Mouse (Mus musculus) yolk sac, embryonic 10.5 days (tissue): Measurements from ENCODE around the gene Jmjd4.

Source experiments
- DNase-seq: peaks from one replicate; pipeline ENCODE4 v3.0.0-alpha.2; 2017; ENCODE audit warnings: low spot score

Gene Jmjd4

DNA sequence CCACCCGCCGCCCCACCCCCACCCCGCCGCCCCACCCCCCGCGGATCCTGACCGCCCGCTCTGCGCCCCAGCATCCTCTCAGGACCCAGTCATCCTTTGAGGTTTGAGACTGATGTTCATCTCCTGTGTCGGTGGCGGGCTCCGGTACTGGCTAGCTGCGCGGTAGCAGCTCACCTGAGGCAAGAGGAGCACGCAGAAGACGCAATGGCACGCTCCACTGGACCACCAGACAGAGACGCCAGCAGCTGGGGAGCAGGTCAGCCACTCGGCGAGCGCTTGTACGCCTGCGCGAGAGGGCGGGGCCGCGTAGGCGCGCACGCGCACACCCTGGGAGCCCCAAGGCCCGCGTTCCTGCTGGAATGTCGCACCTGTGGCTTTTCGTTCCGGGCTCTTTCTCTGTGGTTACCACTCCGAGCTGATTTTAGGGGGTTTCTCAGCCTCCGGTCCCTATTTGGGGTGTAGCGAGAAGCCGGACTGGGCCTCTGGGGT, at the start of gene Jmjd4:
Gene Jmjd4, plus strand, starts transcription at position 305 of the 489 bp plus-strand sequence.
- peak; percentile 92 for DNase-seq

DNA sequence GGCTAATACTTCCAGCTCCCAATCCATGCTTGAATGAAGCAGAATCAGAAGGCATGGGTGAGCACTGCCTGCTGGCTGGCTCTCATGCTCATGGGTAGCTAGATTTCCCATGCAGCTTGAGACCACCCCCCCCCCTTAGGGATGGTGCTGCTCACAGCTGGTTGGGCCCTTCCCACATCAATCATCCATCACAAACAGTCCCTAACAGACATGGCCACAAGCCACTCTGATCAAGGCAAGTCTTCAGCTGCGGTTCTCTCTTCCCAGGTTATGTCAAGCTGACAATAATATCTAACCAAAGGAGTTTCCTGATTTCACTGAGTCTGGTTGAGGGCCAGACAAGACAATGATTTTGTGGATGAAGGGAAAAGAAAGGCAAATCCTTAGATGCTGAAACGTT, 49.0 kb upstream of the Jmjd4 start:
- no peak for DNase-seq

DNA sequence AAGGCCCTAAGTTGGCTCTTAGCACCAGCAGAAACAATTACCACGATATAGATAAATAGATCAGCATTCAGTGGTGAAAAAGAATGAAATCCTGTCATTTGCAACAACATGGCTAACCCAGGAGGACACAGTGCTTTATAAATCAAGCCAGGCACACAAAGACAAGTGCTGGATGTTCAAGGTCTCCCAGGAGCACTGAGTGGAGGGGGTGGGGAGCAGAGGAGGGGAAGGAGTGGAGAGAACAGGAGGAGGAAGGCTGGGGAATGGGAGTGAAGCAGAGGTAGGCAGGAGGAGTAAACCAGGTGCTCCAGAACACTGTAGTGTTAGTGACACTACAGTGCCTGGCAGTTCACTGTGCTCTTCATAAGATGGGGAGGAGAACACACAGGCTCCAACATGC, 44.1 kb upstream of the Jmjd4 start:
- DNase-seq, result no peak

DNA sequence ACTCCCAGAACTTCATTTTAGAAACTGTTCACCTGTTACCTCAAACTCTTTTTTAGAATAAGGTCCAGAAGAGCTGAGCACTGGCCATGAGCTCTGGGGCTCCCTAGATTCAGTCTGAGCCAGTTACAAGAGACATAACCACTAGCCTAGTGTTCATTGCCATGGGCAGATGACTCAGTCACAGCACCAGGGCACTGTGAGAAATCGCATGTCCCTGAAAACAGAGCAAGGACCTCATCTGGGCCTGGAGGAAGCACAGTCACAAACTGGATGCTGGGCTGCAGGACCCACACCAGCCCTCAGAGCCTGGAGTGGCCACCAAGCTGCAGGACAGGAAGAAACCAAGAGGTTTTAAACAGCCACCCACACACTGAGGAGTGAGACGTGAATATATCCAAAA, 39.0 kb upstream of the Jmjd4 start:
- no peak for DNase-seq

DNA sequence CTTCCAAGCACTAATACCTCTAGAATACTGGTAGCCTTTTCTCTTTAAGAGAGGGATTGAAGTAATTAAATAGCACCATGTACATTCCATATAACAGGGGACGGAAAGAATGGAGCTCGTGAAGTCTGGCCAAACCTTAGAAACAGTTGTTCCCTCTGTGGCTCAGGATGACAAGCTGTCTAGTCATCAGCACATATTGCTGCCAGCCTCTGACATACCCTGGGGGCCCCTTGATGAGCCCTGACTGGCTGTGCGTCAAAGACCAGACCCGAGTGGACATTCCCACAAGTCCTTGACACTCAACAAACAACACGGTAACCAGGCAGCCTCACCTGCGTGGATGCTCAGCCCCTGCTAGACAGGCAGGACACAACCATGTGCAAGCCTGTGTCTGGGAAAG, 37.8 kb upstream of the Jmjd4 start:
- DNase-seq, result no peak

DNA sequence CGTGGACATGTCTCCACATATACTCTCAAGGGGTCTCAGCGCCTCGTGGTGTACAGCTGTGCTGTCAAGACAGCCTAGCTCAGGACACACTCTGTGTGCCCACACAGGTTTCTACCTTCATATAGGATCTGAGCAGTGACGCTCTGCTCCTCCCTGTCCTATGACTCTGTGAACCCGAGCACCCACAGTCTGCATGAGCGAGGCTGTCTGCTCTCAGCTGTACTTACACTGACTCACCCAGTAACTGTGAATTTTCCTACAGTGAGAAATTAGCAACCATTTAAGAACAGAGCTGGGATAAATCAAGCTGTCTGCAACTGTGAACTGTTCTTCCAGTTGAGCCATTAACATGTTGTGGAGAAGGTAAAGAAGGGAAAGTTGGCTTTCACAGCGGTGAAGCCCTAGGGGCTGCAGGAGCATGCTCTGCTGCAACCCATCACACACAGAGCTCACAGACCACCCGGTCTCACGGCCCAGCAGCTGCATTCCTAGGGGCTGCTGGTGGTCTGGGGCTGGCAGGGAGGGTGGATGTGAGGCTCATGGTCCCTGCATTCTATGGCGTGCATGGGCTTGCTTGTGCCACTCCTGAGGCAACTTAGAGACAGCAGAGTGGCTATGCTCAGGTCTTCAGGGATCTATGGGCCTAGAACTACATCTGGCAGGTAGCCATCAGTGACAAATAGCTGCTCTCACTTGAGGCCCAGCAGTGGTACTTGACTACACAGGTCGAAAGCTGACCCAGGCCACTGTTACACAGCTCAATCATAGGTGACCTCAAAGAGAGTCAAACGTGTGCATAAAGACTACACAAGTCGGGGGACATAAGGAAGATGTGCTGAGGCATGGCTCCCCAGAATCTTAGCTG, 36.6 kb upstream of the Jmjd4 start:
- DNase-seq, result no peak

DNA sequence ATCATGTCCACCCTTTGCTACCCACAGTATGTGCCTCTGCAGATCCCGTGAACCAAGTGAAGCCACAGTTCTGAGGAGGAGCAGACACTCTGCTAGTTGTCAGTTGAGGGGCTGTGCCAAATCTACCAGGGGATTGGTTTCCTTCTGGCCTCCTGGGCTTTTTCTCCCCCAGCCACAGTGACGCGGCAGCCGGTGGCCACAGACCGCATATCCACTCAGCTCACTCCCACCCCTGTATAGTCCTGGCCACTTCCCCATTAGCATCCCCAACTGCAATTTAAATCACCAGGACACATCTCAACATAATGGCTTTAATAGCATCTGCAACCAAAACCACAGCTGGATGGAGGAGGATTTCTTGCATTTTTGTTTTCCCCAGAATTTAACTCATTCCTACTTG, 31.1 kb upstream of the Jmjd4 start:
- no peak for DNase-seq

DNA sequence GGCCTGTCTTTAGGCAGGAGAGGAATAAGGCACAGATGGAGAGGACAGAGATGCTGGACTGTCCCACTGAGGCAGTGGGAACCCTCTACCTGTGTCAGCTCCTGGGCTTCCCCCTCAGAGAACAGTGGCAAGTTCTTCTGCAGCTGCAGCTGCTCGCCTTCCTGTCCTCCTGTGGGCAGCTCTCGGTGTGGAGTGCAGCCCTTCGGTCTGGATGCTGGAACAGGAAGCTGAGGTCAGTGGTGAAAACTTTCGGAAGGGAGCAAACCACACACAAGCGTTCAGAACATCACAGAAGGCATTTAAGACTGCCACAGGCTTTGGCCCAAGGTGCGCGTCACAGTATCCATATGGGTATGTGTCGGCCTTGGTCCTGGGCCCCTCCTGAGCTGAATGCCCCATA, 28.4 kb upstream of the Jmjd4 start:
- no peak for DNase-seq

DNA sequence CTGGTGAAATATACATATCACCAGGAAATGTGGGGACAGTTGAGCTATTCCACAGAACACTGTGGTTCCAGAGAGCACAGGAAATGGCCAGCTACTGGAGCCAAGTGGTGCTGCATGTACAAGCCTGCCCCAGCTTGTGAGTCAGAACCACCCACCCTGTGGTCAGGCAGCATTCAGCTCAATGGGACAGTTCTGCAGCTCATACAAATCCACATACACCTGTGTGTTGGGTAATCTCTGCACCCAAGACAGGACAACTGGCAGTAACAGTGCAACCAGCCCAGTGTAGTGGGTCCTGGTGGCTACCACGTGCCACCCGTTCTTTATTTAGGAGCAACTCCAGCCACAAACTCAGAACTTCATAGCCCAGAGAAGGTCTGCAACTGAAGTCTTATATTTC, 27.9 kb upstream of the Jmjd4 start:
- DNase-seq, result no peak

DNA sequence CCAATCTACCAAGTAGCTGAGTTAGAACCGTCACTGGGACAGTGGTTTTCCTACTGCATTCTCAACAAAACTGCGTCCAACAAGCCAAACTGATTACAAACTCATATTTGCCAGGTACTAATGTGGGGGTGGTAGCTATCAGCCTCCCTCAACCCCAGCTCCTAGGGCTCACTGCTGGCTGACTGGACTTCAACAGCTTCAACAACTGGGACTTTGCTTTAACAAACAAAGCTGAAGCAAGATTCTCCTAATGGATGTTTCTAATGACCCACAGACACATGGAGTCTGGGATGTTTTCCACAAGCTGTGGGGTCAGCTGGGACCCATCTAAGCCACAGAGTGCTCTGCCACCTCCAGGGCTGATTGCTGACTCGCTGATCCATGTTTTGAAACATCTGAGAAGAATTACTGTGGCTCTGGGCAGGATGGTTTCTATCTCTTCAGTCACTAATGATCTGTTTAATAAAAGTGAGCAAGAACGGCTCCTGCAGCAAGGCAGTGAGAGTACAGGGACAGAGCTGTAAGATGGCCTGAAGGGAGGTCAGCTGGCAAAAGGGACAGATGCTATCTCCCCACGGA, 26.7 kb upstream of the Jmjd4 start:
- no peak for DNase-seq

DNA sequence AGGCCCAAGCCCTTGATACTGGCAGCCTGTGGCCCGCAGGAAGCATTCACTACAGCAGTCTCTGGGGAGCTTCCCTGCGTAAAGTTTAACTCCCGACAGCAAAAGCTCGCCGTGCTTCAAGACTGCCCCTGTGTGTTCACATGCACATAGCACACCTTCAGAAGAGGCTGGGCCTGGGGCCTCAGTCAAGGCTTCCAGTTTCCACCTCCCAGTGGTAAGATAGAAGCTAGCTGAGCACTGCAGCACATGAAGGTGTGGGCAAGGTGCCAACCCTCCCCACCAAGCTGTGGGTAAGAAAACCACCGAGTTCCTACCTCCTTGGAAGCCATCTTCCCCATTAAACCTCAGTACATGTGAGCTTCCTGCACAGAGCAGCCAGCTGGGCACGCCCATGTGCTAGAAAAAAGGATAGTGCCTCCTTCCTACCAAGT, 24.2 kb upstream of the Jmjd4 start:
- DNase-seq, result no peak

DNA sequence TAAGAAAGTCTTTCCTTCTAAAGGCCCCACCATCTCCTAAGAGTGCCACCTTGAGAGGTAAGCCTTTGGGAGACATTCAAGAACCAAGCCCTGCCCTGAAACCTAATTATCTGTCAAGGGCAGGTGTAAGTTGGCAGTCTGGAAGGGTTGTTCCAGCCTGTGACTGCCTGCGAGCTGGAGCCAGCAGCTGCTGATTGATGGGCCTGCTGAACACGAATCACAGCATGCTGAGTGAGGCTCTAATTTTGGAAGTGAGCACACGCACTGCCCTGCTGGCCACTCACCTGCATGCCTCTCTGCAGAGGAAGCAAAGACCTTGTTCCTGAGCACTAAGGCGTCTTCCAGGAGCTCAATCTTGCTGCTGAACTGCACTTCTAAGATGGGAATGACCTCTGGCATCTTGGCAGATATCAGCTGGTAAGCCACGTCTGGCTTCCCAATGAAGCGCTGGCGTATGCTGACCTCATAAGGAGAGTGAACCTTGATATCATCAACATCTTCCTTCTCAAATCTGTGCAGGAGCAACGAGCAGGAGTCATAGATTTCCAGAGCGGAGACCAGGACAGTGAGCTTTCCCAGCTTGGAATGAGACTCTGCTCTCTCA, 21.7 kb upstream of the Jmjd4 start:
- no peak for DNase-seq

DNA sequence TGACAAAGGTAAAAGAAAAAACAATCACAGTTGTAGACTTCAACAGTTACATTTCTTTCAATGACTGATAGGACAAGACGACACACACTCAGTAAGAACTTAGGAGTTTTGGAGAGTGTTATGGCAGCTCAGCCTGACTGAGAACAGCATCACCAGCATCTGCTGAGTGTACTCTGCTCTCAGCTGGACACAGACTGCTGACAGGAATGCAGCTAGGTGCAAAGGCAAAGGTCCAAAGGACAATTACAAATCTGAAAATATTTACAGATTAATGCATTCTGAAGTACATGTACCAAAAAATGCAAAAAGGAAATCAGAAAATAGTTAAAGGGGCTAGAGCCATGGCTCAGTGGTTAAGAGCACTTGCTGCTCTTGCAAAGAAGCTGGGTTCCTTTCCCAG, 19.9 kb upstream of the Jmjd4 start:
- no peak for DNase-seq

DNA sequence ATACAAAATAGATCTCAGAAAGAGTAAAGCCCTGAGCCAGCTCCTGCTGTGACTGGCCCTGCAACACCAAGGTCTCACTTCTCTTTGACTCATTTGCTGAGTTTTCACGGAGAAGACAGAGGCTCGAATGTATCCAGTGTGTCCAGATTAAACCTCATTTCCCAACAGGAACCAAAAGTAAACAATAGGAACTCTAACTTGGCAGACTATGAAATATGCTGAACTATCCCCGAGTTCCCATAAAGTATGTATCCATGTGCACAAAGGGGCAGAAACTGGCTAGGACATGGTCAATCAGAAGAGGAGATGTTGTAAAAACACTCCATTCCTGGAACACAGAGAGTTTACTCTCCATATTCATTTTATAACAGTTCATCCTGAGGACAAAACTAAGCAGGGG, 17.6 kb upstream of the Jmjd4 start:
- no peak for DNase-seq

DNA sequence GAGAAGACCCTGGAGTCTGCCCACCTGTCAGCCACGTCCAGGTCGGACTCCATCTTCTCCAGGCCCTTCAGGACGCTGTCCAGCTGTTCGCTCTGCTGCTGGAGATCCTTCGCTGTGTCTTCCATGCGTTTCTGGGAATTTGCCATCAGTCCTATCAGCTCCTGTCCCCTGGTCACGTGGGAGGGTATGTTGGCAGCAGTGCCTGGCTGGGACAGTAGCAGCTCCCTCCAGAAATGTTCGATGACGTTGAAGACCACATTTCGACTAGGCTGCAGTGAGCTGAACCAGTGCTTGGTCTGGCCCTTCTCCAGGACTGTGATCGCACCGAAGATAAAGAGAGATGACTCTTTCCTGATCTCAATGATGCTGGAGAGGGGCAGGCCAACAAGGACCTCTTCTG, 11.9 kb upstream of the Jmjd4 start:
- no peak for DNase-seq

DNA sequence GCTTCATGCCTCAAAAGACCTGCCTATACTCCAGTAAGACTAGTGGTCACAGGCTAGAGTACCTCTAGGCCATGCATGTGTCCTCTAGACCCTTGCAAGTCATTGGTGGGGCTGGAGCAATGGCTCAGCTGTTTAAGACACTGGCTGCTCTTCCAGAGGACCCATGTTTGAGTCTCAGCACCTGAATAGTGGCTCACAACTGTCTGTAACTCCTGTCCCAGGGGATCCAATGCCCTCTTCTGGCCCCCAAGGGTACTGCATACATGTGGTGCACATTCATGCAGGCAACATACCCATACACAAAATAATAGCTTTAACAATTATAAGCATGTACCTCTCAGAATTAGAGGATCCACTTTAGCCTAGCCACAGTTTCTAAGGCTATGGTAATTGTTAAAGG, 6.7 kb upstream of the Jmjd4 start:
- no peak for DNase-seq

DNA sequence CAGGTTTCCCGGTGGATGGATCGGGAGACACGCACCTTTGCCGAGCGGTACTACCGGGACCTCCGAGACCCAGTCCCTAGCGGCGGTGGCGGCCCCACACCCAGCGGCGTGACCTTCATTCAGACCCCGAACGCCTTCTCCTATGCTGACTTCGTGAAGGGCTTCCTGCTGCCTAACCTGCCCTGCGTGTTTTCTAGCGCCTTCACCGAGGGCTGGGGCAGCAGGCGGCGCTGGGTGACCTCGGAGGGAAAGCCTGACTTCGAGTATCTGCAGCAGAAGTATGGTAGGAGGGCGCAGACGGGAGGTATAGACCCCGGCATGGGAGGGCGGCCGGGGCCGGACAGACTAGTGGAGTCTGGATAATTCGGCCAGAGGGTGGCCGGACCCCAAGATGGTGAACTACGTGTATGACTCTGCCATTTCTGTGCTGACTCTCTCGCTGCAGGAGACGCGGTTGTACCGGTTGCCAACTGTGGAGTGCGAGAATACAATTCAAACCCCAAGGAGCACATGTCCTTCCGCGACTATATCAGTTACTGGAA, 456 bp downstream of the Jmjd4 start:
- DNase-seq, result no peak

DNA sequence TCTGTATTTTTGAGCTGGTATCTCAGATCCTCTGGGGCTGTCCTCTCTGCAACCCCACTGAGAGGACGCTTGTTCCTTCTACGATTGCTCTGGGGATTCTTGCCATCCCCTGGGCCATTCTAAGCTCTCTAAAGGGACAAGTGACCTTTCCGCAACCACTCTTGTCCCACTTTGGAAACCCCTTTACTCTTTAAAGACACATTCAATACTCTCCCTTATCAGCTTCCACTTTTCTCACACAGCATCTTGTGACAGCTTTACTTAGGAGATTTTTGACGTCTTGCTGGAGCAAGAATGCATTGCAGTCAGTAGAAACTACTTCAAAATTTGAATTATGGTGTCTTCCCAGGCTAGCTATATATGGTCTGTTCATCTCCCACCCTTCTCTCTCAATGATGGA, 1.2 kb downstream of the Jmjd4 start, which contains the start of gene Snap47:
Gene Snap47, minus strand, starts transcription at position 101 of the 400 bp plus-strand sequence.
- no peak for DNase-seq

DNA sequence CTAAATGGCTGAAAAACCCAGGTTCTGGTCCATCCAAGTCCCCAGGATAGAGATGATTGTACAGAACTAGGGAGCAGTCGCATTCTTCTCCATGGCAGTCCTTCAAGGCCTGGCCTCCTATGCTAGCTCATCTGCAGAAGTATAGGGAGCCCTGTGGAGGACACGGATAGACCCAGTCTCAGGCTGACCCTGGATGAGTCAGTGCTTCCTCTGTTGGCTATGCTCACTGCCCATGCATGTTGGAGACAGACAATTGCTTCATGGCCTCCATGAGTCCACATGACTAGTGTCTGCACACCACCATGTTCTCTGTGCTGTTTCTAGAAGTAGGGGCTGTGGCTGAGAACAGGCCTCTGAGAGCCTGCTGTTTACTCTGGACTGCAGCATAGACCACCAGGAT, 6.5 kb downstream of the Jmjd4 start:
- DNase-seq, result no peak

DNA sequence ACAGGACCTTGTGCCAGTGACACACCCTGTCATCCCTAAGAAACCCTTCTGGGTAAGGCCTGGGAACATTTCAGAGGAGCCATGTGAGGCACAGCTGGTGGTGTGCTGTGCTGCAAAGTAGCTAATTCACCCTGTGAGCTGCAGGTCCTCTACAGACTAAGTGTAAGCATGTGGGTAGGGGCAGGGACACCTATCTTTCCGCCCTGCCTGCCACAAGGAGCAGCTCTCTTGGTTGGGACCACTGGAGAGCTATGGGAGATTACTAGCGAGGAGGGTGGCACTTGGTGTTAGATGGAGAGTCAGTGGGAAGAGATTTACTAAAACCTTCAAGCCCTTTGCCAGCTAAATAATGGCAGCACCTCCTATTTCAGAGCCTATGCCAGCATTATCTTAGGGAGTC, 7.0 kb downstream of the Jmjd4 start:
- DNase-seq, result no peak

DNA sequence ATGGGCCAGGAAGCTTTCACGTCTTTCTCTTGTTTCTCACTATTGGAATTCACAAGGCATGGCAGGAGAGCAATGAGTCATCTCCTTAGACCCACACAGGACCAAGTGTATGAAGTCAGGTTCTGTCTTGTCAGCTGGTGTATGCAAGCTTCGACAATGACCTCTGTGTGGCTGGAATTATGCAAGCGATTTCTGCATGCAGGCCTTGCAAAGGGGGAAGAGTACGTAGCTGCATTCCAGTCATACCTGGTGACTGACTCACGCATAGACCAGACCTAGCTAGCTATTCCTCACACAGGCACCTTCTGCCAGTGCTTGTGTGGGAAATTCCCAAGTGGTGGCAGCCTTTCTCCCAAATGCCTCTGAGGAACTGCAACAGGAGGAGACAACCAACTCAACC, 9.1 kb downstream of the Jmjd4 start:
- DNase-seq, result peak; percentile 88

DNA sequence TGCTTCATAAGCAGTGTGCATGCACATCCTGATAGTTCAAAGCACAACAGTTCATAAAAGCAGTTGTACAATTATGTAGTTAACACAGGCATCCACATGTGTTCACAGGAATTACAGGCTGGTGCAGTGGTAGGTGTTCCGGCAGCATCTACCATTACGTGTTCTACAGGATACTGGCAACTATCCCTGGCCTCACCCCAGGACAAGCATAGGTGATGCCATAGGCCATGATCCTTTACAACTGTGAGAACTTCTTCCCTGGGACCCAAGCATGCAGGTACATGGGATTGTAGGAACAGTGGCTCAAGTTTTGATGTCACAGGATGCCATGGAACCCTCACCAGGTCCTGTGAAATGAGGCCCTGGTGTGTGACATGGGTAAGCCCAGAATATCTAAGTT, 10.6 kb downstream of the Jmjd4 start:
- no peak for DNase-seq
